Mouse (Mus musculus) liver, embryonic 14.5 days (tissue): ENCODE measurements at regions not wholly inside any gene's neighbourhood (a gene's known extent, or its start where the extent isn't known, plus 50 kb on each side); places are given as distances from the start of the nearest gene placed in this dataset.

Source experiments
- CTCF ChIP-seq: IDR thresholded peaks from 2 replicates; pipeline ENCODE4 v1.5.1; 2016; ENCODE audit warnings: antibody characterized with exemption, low read depth, control low read depth
- EP300 ChIP-seq: IDR thresholded peaks from 2 replicates; pipeline ENCODE4 v1.6.1; 2016; ENCODE audit warnings: antibody characterized with exemption, low read depth

- TF ChIP-seq CTCF = no peak
- TF ChIP-seq EP300 = no peak
Measured at GRCm38 (mm10) chr6:89256630-89257292, 105.7 kb downstream of the Plxna1 start.
